ENCODE assay signal across 9 mouse cellular contexts in genomic region chr14:118436791-118437155, GRCm38 (mm10).
DNase-seq lines count a peak whose midpoint lies in the region; ATAC-seq and TF ChIP-seq lines count a peak whose summit lies in the region.
"Had no signal": no experiment of that assay in that cellular context is flagged by ENCODE, and none has a peak within 500 bp of the region (broad histone marks: within the 10 kb centered on the region; RNA-seq: fewer than 3 reads in every experiment).

No protein-coding gene starts in this region.

- CTCF ChIA-PET in Patski (lab: Charles Lee): no interaction called here

- DNase-seq in gastrocnemius, postnatal 14 days: peak; percentile 4
- no peak for DNase-seq in gastrocnemius, adult 8-10 months (ENCODE audit: low spot score in 2 of 2)
- no peak for DNase-seq in Patski (ENCODE audit: low read depth, low spot score)
- DNase-seq in forebrain, embryonic 10.5 days (ENCODE audit: extremely low spot score, low spot score): no peak
- peak; percentile 82 for DNase-seq in hindbrain, embryonic 11.5 days (ENCODE audit: low spot score)
- DNase-seq in limb, embryonic 10.5 days (ENCODE audit: low spot score): no peak
- peak; percentile 80 for DNase-seq in neural tube, embryonic 10.5 days (ENCODE audit: extremely low spot score, low spot score)

- no peak for TF ChIP-seq CTCF in Patski (IDR thresholded peaks at IDR 0.05)

- peak overlapping the region; percentile 59 for H3K4me3 ChIP-seq in forebrain, embryonic 10.5 days
- peak overlapping the region; percentile 43 for H3K4me3 ChIP-seq in hindbrain, embryonic 11.5 days (ENCODE audit: low read depth, low read length)
- peak overlapping the region; percentile 63 for H3K4me3 ChIP-seq in limb, embryonic 10.5 days

- H3K36me3 ChIP-seq in forebrain, embryonic 10.5 days (replicated peaks): no peaks in the 10 kb centered on the region
- no peaks in the 10 kb centered on the region for H3K36me3 ChIP-seq in hindbrain, embryonic 11.5 days (ENCODE audit: control insufficient read depth, insufficient read depth, low read length)
- no peaks in the 10 kb centered on the region for H3K36me3 ChIP-seq in limb, embryonic 10.5 days

- peaks cover 71% of the 10 kb centered on the region for H3K27me3 ChIP-seq in Patski
- peaks cover 94% of the 10 kb centered on the region for H3K27me3 ChIP-seq in forebrain, embryonic 10.5 days (ENCODE audit: poor library complexity, severe bottlenecking)
- peaks cover 22% of the 10 kb centered on the region for H3K27me3 ChIP-seq in hindbrain, embryonic 11.5 days (ENCODE audit: control insufficient read depth, insufficient read depth, low read length)
- H3K27me3 ChIP-seq in limb, embryonic 10.5 days (ENCODE audit: low read depth, poor library complexity, severe bottlenecking): peaks cover 100% of the 10 kb centered on the region
- H3K27me3 ChIP-seq: CH12.LX had no signal

- no peaks in the 10 kb centered on the region for H3K9me3 ChIP-seq in forebrain, embryonic 10.5 days
- H3K9me3 ChIP-seq in hindbrain, embryonic 11.5 days (ENCODE audit: control insufficient read depth, low read length): no peaks in the 10 kb centered on the region
- H3K9me3 ChIP-seq in limb, embryonic 10.5 days (replicated peaks): no peaks in the 10 kb centered on the region

- intact Hi-C loops in gastrocnemius, postnatal 14 days (cut with DNase I; ENCODE audit: low total_unique reads): no loop called here

- in situ Hi-C loops in Patski (cut with MboI; ENCODE audit: low pct_unique_long_range_greater_than_20kb): no loop called here

- WGBS in forebrain, embryonic 10.5 days: under 1% methylated on average over 31 of the region's 31 CpGs
- under 1% methylated on average over 31 of the region's 31 CpGs for WGBS in hindbrain, embryonic 11.5 days
- 0% methylated on average over 31 of the region's 31 CpGs for WGBS in limb, embryonic 10.5 days

- peak overlapping the region; percentile 40 for H3K9ac ChIP-seq in hindbrain, embryonic 11.5 days (ENCODE audit: low read depth, low read length)

- POLR2A ChIA-PET in Patski (lab: Charles Lee): no interaction called here

- peak overlapping the region; percentile 87 for H3K27ac ChIP-seq in forebrain, embryonic 10.5 days
- peak overlapping the region; percentile 30 for H3K27ac ChIP-seq in hindbrain, embryonic 11.5 days (ENCODE audit: low read depth, low read length)
- H3K27ac ChIP-seq in limb, embryonic 10.5 days: peak overlapping the region; percentile 72

- peak; percentile 57 for ATAC-seq in Patski
- ATAC-seq in hindbrain, embryonic 11.5 days (ENCODE audit: low FRiP score): peak; percentile 88
- no peak for ATAC-seq in monocyte, adult 5-6 weeks (replicated peaks; ENCODE audit: insufficient number of reproducible peaks, low FRiP score, low TSS enrichment, poor library complexity, severe bottlenecking)

- peak overlapping the region; percentile 92 for H3K4me2 ChIP-seq in hindbrain, embryonic 11.5 days (replicated peaks; ENCODE audit: low read depth, low read length)

- H3K4me1 ChIP-seq in forebrain, embryonic 10.5 days: peaks cover 52% of the 10 kb centered on the region
- H3K4me1 ChIP-seq in hindbrain, embryonic 11.5 days (replicated peaks; ENCODE audit: control insufficient read depth, insufficient read depth, low read length): no peaks in the 10 kb centered on the region; the same call in 1 of the 2 replicates
- H3K4me1 ChIP-seq in limb, embryonic 10.5 days: peaks cover 14% of the 10 kb centered on the region

Comparison
In these comparisons a context has a peak if more than half of its experiments do, and no peak if none do; other contexts are left out.
1. DNase-seq: peak in gastrocnemius, postnatal 14 days (single experiment), hindbrain, embryonic 11.5 days (single experiment) and neural tube, embryonic 10.5 days (single experiment); none in gastrocnemius, adult 8-10 months (0 of 2), Patski (single experiment), forebrain, embryonic 10.5 days (single experiment) and limb, embryonic 10.5 days (single experiment).
2. H3K27ac ChIP-seq: peak in every context shown above with its lines; median percentile 87 in forebrain, embryonic 10.5 days; 72 in limb, embryonic 10.5 days; 30 in hindbrain, embryonic 11.5 days.
3. Peak in every context shown above with its lines, with median percentiles within 50 percentile points of each other: H3K4me3 ChIP-seq.